Mouse (Mus musculus) liver, embryonic 15.5 days (tissue): Measurements from ENCODE around the gene Gpr153. TPM values are rescaled to one million over a fixed set of nuclear protein-coding genes. Genes with fewer than 3 reads are reported as not detected.

Experiments
- ATAC-seq: fragments of 200-750 bp; cut with Nextera tagmentation; 2 replicates; pipeline ENCODE4 v1.8.0; 2017; ENCODE audit warnings: moderate number of reproducible peaks, mild to moderate bottlenecking, moderate library complexity; ENCODE audit not compliant: insufficient read depth
- H3K27ac ChIP-seq: fragments of 300-500 bp; sonication (generic); replicated peaks from 2 replicates; pipeline ENCODE4 v1.5.1; 2015; ENCODE audit warnings: mild to moderate bottlenecking, inconsistent platforms
- H3K27me3 ChIP-seq: fragments of 300-500 bp; sonication (generic); 2 replicates; pipeline ENCODE4 v1.6.1; 2015; ENCODE audit warnings: mild to moderate bottlenecking, inconsistent platforms
- H3K36me3 ChIP-seq: fragments of 300-500 bp; sonication (generic); replicated peaks from 2 replicates; pipeline ENCODE4 v1.6.1; 2015; ENCODE audit warnings: moderate library complexity, mild to moderate bottlenecking, inconsistent platforms
- H3K4me1 ChIP-seq: fragments of 300-500 bp; sonication (generic); replicated peaks from 2 replicates; pipeline ENCODE4 v1.6.1; 2015; ENCODE audit warnings: inconsistent platforms
- H3K4me2 ChIP-seq: fragments of 300-500 bp; sonication (generic); 2 replicates; pipeline ENCODE4 v1.6.1; 2015; ENCODE audit warnings: moderate library complexity, mild to moderate bottlenecking, inconsistent platforms
- H3K4me3 ChIP-seq: fragments of 300-500 bp; sonication (generic); replicated peaks from 2 replicates; pipeline ENCODE4 v1.5.1; 2015; ENCODE audit warnings: mild to moderate bottlenecking, inconsistent platforms
- H3K9ac ChIP-seq: fragments of 300-500 bp; sonication (generic); 2 replicates; pipeline ENCODE4 v1.6.1; 2015; ENCODE audit warnings: moderate library complexity, mild to moderate bottlenecking, inconsistent platforms
- H3K9me3 ChIP-seq: fragments of 300-500 bp; sonication (generic); replicated peaks from 2 replicates; pipeline ENCODE4 v1.6.1; 2016; ENCODE audit warnings: inconsistent platforms
- WGBS: fragments of 180-500 bp; shearing (Covaris S2); methylation state at CpG from one replicate; pipeline ENCODE4 v1.1.7; 2015; ENCODE audit warnings: mixed read lengths; ENCODE audit not compliant: insufficient replicate concordance; 5-methylcytosine and 5-hydroxymethylcytosine counted together
- polyA plus RNA-seq: library from polyadenylated mRNA; unstranded; fragments of >200 nt; fragmentation: Nextera tagmentation; extraction: Ambion mirVana; gene quantifications from 2 replicates; pipeline ENCODE4 v1.2.1, GENCODE M21; 2015

Gene Gpr153
- polyA plus RNA-seq, 1 experiment from 2014 or later = 0.76 TPM

GRCm38 (mm10) chr4:152246011-152246410 lies 28.0 kb upstream of the Gpr153 start:
- H3K27me3 ChIP-seq = no peaks in the 10 kb centered on the region
- H3K4me3 ChIP-seq = no peak overlapping the region
- H3K4me2 ChIP-seq = no peak overlapping the region
- WGBS = 73% methylated on average over 6 of the region's 6 CpGs
- no peak overlapping the region for H3K9ac ChIP-seq
- ATAC-seq = no peak
- H3K4me1 ChIP-seq = 0 out of 2 replicates have a peak, but pooled peaks cover 3% of the 10 kb centered on the region
- H3K9me3 ChIP-seq = no peaks in the 10 kb centered on the region
- no peak overlapping the region for H3K27ac ChIP-seq
- no peaks in the 10 kb centered on the region for H3K36me3 ChIP-seq

- Histone ChIP-seq H3K4me1 (0 out of 2 replicates have a peak, but pooled peaks cover 3% of the 10 kb centered on the region), H3K9ac (no peak overlapping the region), H3K27ac (no peak overlapping the region), H3K4me3 (no peak overlapping the region), H3K9me3 (no peaks in the 10 kb centered on the region), H3K4me2 (no peak overlapping the region), H3K36me3 (no peaks in the 10 kb centered on the region), H3K27me3 (no peaks in the 10 kb centered on the region)
- ATAC-seq = no peak
- 25% methylated on average over 3 of the region's 3 CpGs for WGBS
Observed at GRCm38 (mm10) chr4:152247195-152247594, 26.8 kb upstream of the Gpr153 start.

GRCm38 (mm10) chr4:152250615-152251014 lies 23.4 kb upstream of the Gpr153 start:
- no peaks in the 10 kb centered on the region for H3K36me3 ChIP-seq
- no peak for ATAC-seq

GRCm38 (mm10) chr4:152253183-152253759 lies 20.8 kb upstream of the Gpr153 start:
- Histone ChIP-seq H3K9me3 (no peaks in the 10 kb centered on the region), H3K9ac (no peak overlapping the region), H3K27me3 (no peaks in the 10 kb centered on the region), H3K4me2 (no peak overlapping the region), H3K27ac (no peak overlapping the region), H3K4me1 (peaks cover 15% of the 10 kb centered on the region), H3K36me3 (no peaks in the 10 kb centered on the region), H3K4me3 (no peak overlapping the region)
- no peak for ATAC-seq
- WGBS = 70% methylated on average over 9 of the region's 9 CpGs

More at GRCm38 (mm10) chr4:152250615-152251014, 23.4 kb upstream of the Gpr153 start:
- Histone ChIP-seq H3K4me2 (no peak overlapping the region), H3K9ac (no peak overlapping the region), H3K9me3 (no peaks in the 10 kb centered on the region), H3K27me3 (no peaks in the 10 kb centered on the region), H3K4me3 (no peak overlapping the region), H3K4me1 (no peaks in the 10 kb centered on the region), H3K27ac (no peak overlapping the region)
- WGBS = 63% methylated on average over 6 of the region's 6 CpGs

DNA sequence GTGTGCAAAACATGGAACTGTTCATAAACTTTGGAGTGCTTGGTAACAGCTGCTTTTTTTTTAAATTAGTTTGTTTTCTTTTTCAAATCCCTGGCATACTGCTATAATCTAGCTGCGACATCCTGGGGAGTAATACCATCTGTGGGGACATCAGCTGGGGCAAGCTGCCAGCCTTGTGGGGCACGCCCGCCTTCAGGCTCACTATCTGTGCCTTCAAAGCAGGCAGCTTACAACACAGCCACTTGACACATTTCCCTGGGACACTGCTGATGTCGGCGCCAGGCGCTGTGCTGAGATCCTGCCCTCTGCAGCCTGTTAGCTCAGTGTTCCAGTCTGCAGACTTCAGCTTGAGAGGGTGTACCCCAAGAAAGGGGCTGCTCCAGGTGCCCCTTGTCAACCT lies 17.0 kb upstream of the Gpr153 start:
- H3K4me2 ChIP-seq = no peak overlapping the region
- no peaks in the 10 kb centered on the region for H3K36me3 ChIP-seq
- no peak overlapping the region for H3K9ac ChIP-seq
- H3K9me3 ChIP-seq = no peaks in the 10 kb centered on the region
- 22% methylated on average over 6 of the region's 6 CpGs for WGBS
- peak; percentile 76 for ATAC-seq
- H3K27me3 ChIP-seq = no peaks in the 10 kb centered on the region
- peaks cover 21% of the 10 kb centered on the region for H3K4me1 ChIP-seq
- H3K27ac ChIP-seq = peak overlapping the region; percentile 7; the same call in 1 of the 2 replicates
- no peak overlapping the region for H3K4me3 ChIP-seq

- Histone ChIP-seq H3K27ac (no peak overlapping the region), H3K27me3 (no peaks in the 10 kb centered on the region), H3K9me3 (no peaks in the 10 kb centered on the region), H3K9ac (no peak overlapping the region), H3K4me3 (no peak overlapping the region), H3K4me2 (no peak overlapping the region), H3K4me1 (peaks cover 49% of the 10 kb centered on the region), H3K36me3 (no peaks in the 10 kb centered on the region)
- WGBS = 81% methylated on average over 8 of the region's 8 CpGs
- ATAC-seq = no peak
Observed at GRCm38 (mm10) chr4:152260451-152260850, 13.6 kb upstream of the Gpr153 start.

- H3K4me2 ChIP-seq = no peak overlapping the region
- no peaks in the 10 kb centered on the region for H3K9me3 ChIP-seq
- no peak overlapping the region for H3K4me3 ChIP-seq
- no peak overlapping the region for H3K27ac ChIP-seq
- no peaks in the 10 kb centered on the region for H3K27me3 ChIP-seq
- H3K4me1 ChIP-seq = peaks cover 41% of the 10 kb centered on the region
- no peak for ATAC-seq
- WGBS = 65% methylated on average over 9 of the region's 9 CpGs
- H3K9ac ChIP-seq = no peak overlapping the region
- H3K36me3 ChIP-seq = no peaks in the 10 kb centered on the region
Observed at GRCm38 (mm10) chr4:152262187-152262586, 11.8 kb upstream of the Gpr153 start.

- Histone ChIP-seq H3K9ac (no peak overlapping the region), H3K27me3 (no peaks in the 10 kb centered on the region), H3K36me3 (no peaks in the 10 kb centered on the region), H3K4me3 (no peak overlapping the region), H3K27ac (peak overlapping the region; percentile 71), H3K4me2 (peak overlapping the region; percentile 49), H3K9me3 (no peaks in the 10 kb centered on the region), H3K4me1 (peaks cover 34% of the 10 kb centered on the region)
- 32% methylated on average over 9 of the region's 9 CpGs for WGBS
- ATAC-seq = peak; percentile 48
Observed at GRCm38 (mm10) chr4:152263089-152263488, 10.9 kb upstream of the Gpr153 start.

DNA sequence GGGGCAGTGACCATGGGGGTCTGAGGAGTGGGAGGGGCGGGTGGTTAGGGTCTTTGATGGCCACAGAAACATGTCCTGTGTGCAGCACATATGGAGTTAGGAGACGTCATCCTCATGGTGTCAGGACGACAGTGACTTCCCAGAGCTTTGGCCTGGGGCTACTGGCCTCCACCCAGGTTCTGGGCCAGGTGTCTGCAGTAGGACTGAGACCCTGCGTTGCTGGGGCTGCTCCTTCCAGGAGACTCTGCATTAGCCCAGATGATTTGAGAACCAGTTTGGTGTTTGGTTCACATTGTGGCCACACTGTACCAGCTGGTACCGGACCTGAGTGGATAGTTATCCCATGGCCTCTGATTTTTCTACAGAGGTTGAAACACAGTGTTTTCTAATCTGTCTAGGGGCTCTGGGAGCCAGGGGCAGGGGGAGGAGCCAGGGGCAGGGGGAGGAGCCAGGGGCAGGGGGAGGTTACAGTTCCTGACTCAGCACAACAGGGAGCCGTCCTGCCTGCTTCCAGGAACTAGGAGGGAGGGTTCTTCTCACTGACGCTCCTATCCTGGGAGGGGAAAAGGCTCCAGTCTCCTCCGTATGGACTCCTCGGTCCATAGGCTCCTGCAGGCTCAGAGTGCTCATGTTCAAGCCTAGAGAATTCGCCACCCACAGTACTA lies 10.4 kb upstream of the Gpr153 start:
- Histone ChIP-seq H3K4me2 (peak overlapping the region; percentile 49), H3K36me3 (no peaks in the 10 kb centered on the region), H3K4me1 (peaks cover 34% of the 10 kb centered on the region), H3K27me3 (no peaks in the 10 kb centered on the region), H3K4me3 (no peak overlapping the region), H3K9ac (0 out of 2 replicates have a peak overlapping the region, but pooled peaks have one; percentile 15), H3K9me3 (no peaks in the 10 kb centered on the region), H3K27ac (peak overlapping the region; percentile 71)
- peak; percentile 68 for ATAC-seq
- 39% methylated on average over 10 of the region's 10 CpGs for whole genome bisulfite sequencing

- ATAC-seq = peak; percentile 10; the same call in 1 of the 2 replicates
- Histone ChIP-seq H3K4me2 (peak overlapping the region; percentile 49), H3K27me3 (no peaks in the 10 kb centered on the region), H3K4me3 (no peak overlapping the region), H3K4me1 (peaks cover 34% of the 10 kb centered on the region), H3K9me3 (no peaks in the 10 kb centered on the region), H3K9ac (0 out of 2 replicates have a peak overlapping the region, but pooled peaks have one; percentile 15), H3K27ac (peak overlapping the region; percentile 70; the same call in 1 of the 2 replicates), H3K36me3 (no peaks in the 10 kb centered on the region)
- 49% methylated on average over 4 of the region's 4 CpGs for WGBS
Observed at GRCm38 (mm10) chr4:152264177-152264530, 9.9 kb upstream of the Gpr153 start.

GRCm38 (mm10) chr4:152264867-152265568 lies 9.0 kb upstream of the Gpr153 start:
- no peaks in the 10 kb centered on the region for H3K36me3 ChIP-seq
- no peaks in the 10 kb centered on the region for H3K9me3 ChIP-seq
- 81% methylated on average over 9 of the region's 9 CpGs for WGBS
- no peaks in the 10 kb centered on the region for H3K27me3 ChIP-seq
- no peak overlapping the region for H3K4me3 ChIP-seq
- H3K9ac ChIP-seq = no peak overlapping the region
- 0 out of 2 replicates have a peak overlapping the region, but pooled peaks have one; percentile 70 for H3K27ac ChIP-seq
- 0 out of 2 replicates have a peak overlapping the region, but pooled peaks have one; percentile 49 for H3K4me2 ChIP-seq
- peaks cover 34% of the 10 kb centered on the region for H3K4me1 ChIP-seq
- ATAC-seq = no peak
